Mouse (Mus musculus) urinary bladder, postnatal 25 days (tissue): ENCODE data around the gene Gnaq.

Source experiments
- DNase-seq: peaks from one replicate; pipeline ENCODE4 v3.0.0; 2022; ENCODE audit warnings: low spot score

The Gnaq gene

GRCm38 (mm10) chr19:16319986-16320385, 187.4 kb downstream of the Gnaq start:
- DNase-seq, result no peak

DNA sequence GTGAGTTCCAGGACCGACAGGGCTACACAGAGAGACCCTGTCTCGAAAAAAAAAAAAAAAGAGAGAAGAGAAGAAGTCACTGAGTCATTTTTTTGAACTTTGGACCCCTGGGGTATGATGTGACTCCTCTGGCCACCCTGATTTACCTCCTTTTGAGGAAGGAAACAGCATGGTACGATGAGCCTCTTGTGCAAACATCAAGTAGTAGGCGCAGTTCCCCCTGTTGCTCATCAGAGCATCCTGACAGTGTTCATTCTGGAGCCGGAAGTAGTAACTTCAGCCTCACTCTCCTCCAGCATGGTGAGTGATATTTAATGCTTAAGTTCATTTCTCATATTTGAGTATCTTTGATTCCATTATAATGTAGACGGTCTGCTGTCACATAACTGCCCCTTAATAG, 190.4 kb downstream of the Gnaq start:
- no peak for DNase-seq

DNA sequence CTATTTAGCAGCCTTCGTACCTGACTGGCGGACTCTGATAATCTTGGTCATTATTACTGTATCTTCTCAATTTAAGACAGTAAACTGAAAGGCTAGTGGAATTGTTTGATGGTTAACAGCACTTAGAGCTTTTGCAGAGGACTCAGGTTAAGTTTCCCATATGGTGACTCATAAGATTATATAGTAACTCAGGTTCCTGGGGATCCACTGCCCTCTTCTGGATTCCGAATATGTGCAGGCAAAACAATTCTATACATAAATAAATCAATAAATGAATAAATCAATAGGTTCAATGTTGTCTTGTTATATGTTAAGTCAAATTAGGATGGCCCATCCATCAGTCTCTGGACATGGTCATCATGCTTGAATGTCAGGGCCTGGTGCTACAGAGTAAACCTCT, 191.6 kb downstream of the Gnaq start:
- DNase-seq, result no peak

DNA sequence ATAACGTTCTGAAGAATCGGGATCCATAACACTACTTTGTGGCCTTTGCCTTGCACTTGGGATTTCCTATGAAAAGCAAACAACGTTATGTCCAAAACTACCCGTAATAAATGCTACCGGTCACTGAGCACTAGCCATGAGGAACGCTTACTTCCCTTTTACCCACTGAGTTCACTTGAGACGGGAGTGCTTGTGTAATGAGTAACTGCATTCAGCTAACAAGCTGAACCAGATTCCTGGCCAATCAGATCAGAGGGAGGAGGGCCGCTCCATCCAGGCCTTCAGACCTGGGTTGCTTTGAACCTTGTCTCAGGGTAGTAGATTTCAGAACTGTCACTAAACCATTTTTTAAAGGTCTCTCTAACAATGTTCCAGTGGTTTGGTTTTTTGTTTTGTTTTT, 193.3 kb downstream of the Gnaq start:
- peak; percentile 22 for DNase-seq

GRCm38 (mm10) chr19:16327401-16328073, 194.9 kb downstream of the Gnaq start:
- no peak for DNase-seq

- DNase-seq, result peak; percentile 60
Observed at GRCm38 (mm10) chr19:16328074-16328850, 195.6 kb downstream of the Gnaq start.

GRCm38 (mm10) chr19:16329056-16329455, 196.4 kb downstream of the Gnaq start:
- no peak for DNase-seq

- no peak for DNase-seq
Observed at GRCm38 (mm10) chr19:16329648-16330047, 197.0 kb downstream of the Gnaq start.

- no peak for DNase-seq
Observed at GRCm38 (mm10) chr19:16330161-16330560, 197.5 kb downstream of the Gnaq start.

DNA sequence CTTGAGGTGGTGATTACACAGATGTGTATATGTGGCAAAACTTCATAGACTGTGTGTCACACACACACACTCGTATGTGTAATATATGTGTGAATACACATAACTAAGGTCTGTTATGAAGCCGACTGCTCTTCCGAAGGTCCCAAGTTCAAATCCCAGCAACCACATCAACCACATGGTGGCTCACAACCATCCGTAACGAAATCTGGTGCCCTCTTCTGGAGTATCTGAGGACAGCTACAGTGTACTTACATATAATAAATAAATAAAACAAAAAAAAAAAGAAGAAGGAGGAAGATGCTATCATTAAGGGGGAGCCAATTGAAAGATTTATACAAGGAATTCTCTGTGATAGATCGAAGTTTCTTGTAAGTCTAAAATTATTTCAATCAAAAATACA, 198.4 kb downstream of the Gnaq start:
- no peak for DNase-seq

- DNase-seq, result no peak
Observed at GRCm38 (mm10) chr19:16337866-16338530, 205.4 kb downstream of the Gnaq start.

GRCm38 (mm10) chr19:16339954-16340586, 207.4 kb downstream of the Gnaq start:
- no peak for DNase-seq

DNA sequence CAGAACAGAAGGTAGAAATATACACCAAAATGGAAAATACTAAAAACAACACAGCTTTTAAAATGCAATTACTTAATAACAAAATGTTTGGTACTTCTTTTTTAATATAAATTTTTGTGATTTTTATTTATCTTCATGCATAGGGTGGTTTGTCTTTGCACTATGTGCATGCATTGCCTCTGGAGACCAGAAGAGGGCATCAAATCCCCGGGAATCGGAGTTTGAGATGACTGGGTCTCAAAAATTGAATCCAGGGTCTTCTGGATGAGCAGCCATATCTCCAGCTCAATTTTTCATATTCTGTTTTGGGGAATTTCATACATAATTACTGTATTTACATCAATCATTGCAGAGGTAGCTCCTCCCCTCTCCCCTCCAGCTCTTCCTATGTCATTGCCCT, 210.1 kb downstream of the Gnaq start:
- no peak for DNase-seq

DNA sequence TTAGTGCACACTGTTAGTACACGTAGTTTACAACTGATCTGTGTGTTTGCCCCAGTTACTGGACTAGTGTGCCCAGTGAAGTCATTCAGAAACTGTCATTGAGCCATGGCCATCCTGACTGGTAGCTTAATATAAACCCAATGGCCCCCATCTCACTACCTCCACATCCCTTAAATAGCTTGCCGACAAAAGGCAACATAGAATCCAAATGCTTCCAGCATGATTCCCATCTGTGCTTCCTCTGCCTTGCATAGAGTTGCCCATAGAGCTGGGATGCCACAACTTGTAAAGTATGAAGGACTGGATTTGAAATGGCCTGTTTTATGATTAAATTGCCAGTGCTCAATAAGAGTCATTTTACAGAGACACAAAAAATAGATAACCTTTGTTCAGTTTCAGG, 212.9 kb downstream of the Gnaq start:
- DNase-seq, result no peak

GRCm38 (mm10) chr19:16347037-16347436, 214.4 kb downstream of the Gnaq start:
- DNase-seq, result no peak

- DNase-seq, result no peak
Observed at GRCm38 (mm10) chr19:16353701-16354136, 221.1 kb downstream of the Gnaq start.

DNA sequence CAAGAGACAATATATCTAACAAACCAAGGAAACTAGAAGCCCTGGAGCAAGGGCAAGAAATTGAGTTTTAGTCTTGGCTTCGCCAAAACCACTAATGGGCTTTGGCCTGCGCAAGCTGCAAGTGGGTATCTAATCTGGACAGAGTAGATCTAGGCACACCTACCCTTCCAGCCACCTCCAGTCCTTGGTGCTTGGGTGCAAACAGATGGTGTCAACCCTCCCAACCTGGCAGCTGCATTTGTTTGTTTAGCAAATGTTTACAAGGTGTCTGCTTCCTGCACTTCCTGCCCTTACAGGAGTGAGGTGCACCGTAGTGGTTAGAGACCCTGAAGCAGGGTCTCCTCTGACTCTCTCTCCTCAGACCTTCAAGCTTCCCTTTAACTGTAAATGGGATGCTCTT, 225.5 kb downstream of the Gnaq start:
- DNase-seq, result no peak

- no peak for DNase-seq
Observed at GRCm38 (mm10) chr19:16358905-16359304, 226.3 kb downstream of the Gnaq start.

DNA sequence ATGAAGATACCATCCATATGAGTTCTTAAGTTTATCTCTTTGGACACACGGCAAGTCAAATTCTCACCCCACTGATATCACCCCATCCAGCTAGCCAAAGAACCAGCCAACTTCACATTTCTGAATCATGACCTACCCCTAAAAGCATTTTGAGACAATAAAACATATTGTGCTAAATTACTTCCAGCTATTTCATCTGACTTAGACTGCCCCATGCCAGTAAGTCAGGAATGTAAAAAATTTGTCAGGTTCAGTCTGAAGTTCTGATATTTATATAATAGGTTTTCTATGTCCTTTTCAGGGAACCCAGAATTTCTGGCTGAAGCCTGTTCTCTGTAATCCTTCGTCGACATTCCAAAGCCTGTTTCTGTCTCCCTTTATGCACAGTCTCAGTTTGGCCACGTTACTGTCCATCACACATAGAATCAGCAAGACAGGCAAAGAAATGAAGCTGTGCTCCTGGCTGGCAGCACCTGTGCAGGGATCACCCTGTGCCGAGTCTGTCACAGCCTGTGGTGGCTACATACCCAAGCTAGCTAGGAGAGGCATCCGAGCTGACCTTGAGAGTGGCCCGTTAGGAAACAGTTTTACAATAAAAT, 233.9 kb downstream of the Gnaq start:
- DNase-seq, result no peak

DNA sequence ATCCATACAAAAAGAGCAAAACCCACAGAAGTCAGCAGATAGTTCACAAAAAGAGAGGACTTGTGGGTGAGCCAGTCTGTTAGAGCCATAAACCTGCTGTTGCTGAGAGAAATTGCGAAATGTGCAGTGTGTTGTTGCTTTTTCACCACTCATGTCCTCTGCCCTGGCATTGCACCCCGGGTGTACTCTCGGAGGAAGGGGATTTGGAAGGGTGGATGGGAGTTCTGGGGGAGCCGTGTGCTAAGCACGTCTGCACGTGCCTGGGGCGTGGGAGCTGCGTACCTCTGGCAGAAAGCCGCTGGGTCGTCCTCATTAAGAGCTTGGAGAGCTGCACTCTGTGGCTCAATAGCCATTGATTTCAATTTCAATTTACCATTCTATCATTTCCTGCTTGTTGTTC, 234.6 kb downstream of the Gnaq start:
- DNase-seq, result no peak

- no peak for DNase-seq
Observed at GRCm38 (mm10) chr19:16371680-16372079, 239.0 kb downstream of the Gnaq start.
